Mouse (Mus musculus) heart, postnatal 0 days (tissue): ENCODE measurements around the gene AI661453.

ENCODE experiments used
- CTCF ChIP-seq: IDR thresholded peaks from 2 replicates; pipeline ENCODE4 v1.5.1; 2016; ENCODE audit warnings: antibody characterized with exemption, control low read depth, low read depth
- EP300 ChIP-seq: IDR thresholded peaks from 2 replicates; pipeline ENCODE4 v1.6.1; 2016; ENCODE audit warnings: antibody characterized with exemption, low read depth

- peak; percentile 4; the same call in 1 of the 2 replicates for TF ChIP-seq CTCF
- no peak for TF ChIP-seq EP300
These were observed 79.8 kb downstream of the AI661453 start for GRCm38 (mm10) chr17:47516232-47516631.
